Mouse (Mus musculus) heart, adult 2 months (tissue): Measurements from ENCODE around the gene 1700029P11Rik.

Source experiments
- CTCF ChIP-seq: fragments of 200-600 bp; IDR thresholded peaks from 2 replicates; pipeline ENCODE4 v1.8.1; 2022; ENCODE audit warnings: antibody characterized with exemption, mild to moderate bottlenecking, moderate library complexity
- EP300 ChIP-seq: fragments of 200-500 bp; IDR thresholded peaks from 2 replicates; pipeline ENCODE4 v1.6.1; 2011; ENCODE audit warnings: low read depth, low read length, control low read depth; ENCODE audit not compliant: insufficient read depth

GRCm38 (mm10) chr15:81964262-81964661 is 16.1 kb upstream of the 1700029P11Rik start:
- TF ChIP-seq CTCF (no peak), EP300 (no peak)
